Mouse (Mus musculus) effector memory CD4-positive, alpha-beta T cell, adult 7 months (primary cell): ENCODE measurements around the gene Serf2. TPM values are rescaled to one million over a fixed set of nuclear protein-coding genes. Genes with fewer than 3 reads are reported as not detected.

Experiments
- polyA plus RNA-seq: library from polyadenylated mRNA; unstranded; fragments of 100-300 nt; shearing (Covaris generic); gene quantifications from one replicate; pipeline ENCODE4 v1.2.1, GENCODE M21; 2017

Gene Serf2
- 400 TPM for polyA plus RNA-seq

GRCm38 (mm10) chr2:121448739-121449535, at the start of gene Serf2:
TSS of gene Serf2 (plus strand) at chr2:121449195.

DNA sequence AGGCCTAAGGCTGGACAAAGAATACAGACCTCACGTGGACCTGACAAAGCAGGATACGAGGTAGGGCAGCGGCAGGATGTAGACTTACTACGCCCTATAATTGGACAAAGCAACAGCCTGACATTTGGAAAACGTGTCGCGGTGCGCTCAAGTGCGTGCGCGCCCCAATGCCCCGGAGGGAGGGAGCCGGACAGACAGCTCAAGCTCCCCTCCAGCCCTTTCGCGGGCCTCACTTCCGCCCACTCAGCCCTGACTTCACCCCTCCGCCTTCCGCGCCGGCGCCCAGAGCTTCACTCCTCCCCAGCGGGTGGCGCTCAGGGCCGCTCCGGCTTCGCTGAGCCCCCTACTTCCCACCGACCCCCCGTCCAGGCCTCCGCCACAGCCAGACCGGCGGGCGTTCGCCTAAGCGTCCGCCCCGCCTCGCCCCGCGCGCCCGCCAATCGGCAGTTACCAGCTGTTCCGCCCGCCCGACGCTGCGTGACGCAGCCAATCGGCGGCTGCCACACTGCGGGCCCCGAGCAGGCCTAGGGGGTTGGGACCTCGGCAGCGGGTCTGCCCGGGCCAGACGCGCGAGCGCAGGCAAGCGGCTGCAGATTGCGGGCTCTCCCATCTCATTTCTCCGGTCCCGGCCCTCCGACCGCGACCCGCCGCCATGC, 35.5 kb upstream of the Serf2 start, which contains the start of the genes Pdia3 and Catsper2:
TSS of gene Pdia3 (plus strand) at position 389 of the 656 bp plus-strand sequence.
TSS of gene Catsper2 (minus strand) at position 406 of the 656 bp plus-strand sequence.

DNA sequence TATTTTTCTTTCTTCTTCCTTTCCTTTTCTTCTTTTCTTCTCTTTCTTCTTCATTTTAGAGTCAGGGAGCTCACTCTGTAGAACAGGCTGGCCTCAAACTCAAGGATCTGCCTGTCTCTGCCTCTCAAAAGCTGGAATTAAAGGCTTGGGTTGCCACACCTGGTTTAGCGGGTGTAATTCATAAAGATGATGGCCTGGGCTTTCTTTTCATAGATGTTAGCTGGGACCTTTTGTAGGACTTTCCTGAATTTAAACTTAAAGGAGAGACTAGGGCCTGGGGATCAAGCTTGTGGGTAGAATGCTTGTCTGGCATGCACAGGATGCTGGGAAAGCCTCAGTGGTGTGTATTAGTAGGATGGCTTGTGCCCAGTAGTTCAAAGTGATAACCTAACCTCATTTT, 4.8 kb upstream of the Serf2 start, which contains the start of gene Ell3:
TSS of gene Ell3 (minus strand) at position 101 of the 400 bp plus-strand sequence.

GRCm38 (mm10) chr2:121452990-121453389, 4.0 kb downstream of the Serf2 start, which contains the start of gene Hypk:
TSS of gene Hypk (plus strand) at chr2:121453290.

GRCm38 (mm10) chr2:121456692-121457642, 8.0 kb downstream of the Serf2 start, which contains the start of gene Serinc4:
TSS of gene Serinc4 (minus strand) at chr2:121456781.

GRCm38 (mm10) chr2:121473301-121474179, 24.5 kb downstream of the Serf2 start, which contains the start of gene Mfap1b:
TSS of gene Mfap1b (minus strand) at chr2:121474067.

GRCm38 (mm10) chr2:121505942-121506882, 57.2 kb downstream of the Serf2 start, which contains the start of the genes Mfap1a and Wdr76:
TSS of gene Mfap1a (minus strand) at chr2:121506665.
TSS of gene Wdr76 (plus strand) at chr2:121506723.

Other genes starting within 250 kb of the Serf2 start
- 65.7 TPM for gene Trp53bp1, start 177.8 kb upstream of the Serf2 start, polyA plus RNA-seq
- 0.85 TPM for gene Map1a, start 159.6 kb upstream of the Serf2 start, polyA plus RNA-seq
- gene Ppip5k1, start 93.8 kb upstream of the Serf2 start, polyA plus RNA-seq = 6.9 TPM
- 1.6 TPM for gene Ckmt1, start 91.5 kb upstream of the Serf2 start, polyA plus RNA-seq
- gene Strc, start 62.0 kb upstream of the Serf2 start, polyA plus RNA-seq = not detected
- 374 TPM for gene Pdia3, start 35.4 kb upstream of the Serf2 start, polyA plus RNA-seq
- 0.55 TPM for gene Catsper2, start 35.4 kb upstream of the Serf2 start, polyA plus RNA-seq
- gene Ell3, start 4.9 kb upstream of the Serf2 start, polyA plus RNA-seq = not detected
- gene Hypk, start 4.1 kb downstream of the Serf2 start, polyA plus RNA-seq = 105 TPM
- gene Serinc4, start 7.6 kb downstream of the Serf2 start, polyA plus RNA-seq = not detected
- gene Mfap1b, start 24.9 kb downstream of the Serf2 start, polyA plus RNA-seq = 118 TPM
- gene Mfap1a, start 57.5 kb downstream of the Serf2 start, polyA plus RNA-seq = 46.0 TPM
- gene Wdr76, start 57.5 kb downstream of the Serf2 start, polyA plus RNA-seq = 3.6 TPM